Mouse (Mus musculus) testis, adult 10 weeks (tissue): ENCODE results near the gene Hnrnpa2b1. TPM values are rescaled to one million over a fixed set of nuclear protein-coding genes. Genes with fewer than 3 reads are reported as not detected.

Experiments used
- polyA plus RNA-seq: library from polyadenylated mRNA; stranded (reverse); fragments of 350-450 nt; fragmentation: Illumina TruSeq; extraction: RNeasy Lipid Tissue Mini Kit (QIAGEN cat#74804); gene quantifications from one replicate; pipeline ENCODE4 v1.2.3, GENCODE M21; 2014; ENCODE audit warnings: low read depth, low replicate concordance

Hnrnpa2b1 gene
- polyA plus RNA-seq = 1,286 TPM

DNA sequence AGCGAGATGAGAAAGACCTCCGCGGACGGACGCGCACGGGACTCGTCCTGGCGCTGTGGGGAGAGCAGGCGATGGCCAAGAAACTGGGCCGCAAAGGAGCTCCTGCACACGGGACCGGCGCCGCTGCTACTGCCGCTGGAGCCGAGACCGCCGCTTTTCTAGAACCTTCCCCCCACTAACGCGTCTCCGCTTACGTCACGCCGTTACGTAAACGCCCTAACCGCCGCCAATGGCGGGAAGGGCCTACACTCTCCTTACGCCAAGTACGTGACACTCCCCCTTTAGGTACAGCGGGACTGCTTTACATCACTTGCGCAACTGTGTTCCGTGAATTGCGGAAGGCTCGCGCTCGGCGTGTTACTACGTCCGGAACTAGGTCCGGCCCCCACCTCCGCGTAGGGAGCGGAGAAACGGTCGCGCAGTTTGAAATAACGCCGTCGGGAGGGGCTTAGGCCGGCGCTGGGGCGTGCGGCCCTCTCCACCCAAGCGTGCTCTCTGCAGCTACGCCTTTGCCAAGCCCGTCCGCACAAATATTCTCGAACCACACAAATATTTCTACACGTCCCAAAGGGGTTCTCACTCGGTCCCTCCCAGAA lies at the start of gene Hnrnpa2b1:
TSS of gene Hnrnpa2b1 (minus strand) at position 180 of the 596 bp plus-strand sequence.

DNA sequence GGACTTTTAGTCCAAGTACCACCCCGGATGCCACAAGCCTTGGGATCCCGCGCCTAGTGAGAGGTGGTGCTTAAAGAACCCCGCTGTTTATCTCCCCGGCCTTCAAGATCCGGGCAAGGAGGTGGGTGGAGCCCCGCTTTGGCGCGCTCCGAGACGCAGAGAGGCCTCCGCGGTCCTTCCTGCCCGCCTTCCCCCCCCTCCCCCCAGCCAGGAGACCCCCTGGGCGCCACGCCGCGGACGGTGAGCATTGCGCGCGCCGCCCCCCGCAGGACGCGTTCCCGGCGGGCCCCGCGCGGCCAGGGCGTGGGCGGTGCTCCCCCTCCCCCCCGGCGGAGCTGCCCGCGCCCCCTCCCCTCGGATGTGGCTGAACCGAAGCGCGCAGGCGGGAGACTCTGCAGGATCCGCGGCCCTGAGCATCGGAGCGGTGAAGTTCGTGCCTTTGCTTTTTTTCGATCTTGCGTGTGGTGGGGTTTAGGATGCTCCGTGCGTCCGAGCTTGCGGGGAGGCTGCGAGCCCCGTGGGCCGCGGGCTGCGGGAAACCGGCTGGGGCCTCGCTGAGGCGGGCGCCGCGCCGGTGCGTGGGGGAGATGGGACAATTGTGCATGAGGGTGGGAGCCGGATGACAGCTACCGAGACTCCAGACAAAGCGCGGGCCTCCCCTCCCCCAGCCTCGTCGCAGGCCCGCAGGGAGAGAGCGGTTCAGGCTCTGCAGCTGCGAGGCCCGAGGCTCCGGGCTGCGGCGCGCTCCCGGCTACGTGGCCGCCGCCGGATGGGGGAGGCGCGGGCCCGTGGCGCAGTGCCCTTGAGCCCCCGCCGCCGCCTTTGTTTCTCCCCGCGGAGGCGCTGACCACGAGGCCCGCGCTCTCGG lies 851 bp upstream of the Hnrnpa2b1 start, which contains the start of gene Cbx3:
TSS of gene Cbx3 (plus strand) at position 50 of the 868 bp plus-strand sequence.

DNA sequence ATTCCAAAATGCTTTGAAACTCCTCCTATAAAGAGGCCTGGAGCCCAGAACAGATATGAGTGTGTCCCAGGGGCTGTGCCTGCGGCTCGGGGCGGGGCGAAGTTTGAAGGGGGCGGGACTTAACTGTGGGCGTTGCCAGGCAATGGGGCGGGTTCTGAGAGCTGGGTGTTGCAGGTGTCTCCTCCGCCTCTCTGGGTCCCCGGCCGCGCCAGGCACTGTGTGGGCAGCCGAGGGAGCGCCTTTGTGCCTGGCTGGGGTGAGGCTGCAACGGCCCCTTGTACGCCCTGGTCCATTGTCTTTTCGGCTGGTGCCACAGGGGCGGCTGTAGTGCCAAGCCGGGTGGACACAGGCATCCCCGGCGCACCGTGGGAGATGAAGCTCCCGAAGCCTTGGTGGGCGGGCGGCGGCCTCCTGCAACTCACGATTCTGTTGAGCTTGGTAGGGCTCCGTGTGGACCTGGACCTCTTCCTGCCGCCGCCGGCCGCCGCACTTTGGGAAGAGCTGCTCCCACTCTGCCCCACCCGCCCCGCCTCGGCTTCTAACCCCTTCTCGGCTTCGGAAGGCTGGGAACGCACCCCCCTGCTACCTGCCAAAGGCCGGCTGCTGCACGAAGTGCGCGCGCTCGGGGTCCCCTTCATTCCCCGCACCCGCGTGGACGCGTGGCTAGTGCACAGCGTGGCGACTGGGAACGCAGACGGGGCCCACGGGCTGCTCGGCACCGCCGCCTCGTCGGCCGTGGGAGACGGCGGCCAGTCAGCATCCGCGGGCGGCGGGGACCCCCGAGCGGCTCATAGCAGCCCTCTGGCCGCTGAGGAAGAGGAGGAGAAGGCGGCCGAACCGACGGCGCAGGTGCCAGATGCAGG lies 36.9 kb downstream of the Hnrnpa2b1 start, which contains the start of gene Nfe2l3:
TSS of gene Nfe2l3 (plus strand) at position 136 of the 863 bp plus-strand sequence.

Other genes with a start within 250 kb of the Hnrnpa2b1 start
- 4.2 TPM for gene Nfe2l3, start 37.2 kb downstream of the Hnrnpa2b1 start, polyA plus RNA-seq
- gene Cbx3, start 466 bp upstream of the Hnrnpa2b1 start, polyA plus RNA-seq = 141 TPM
- gene Snx10, start 54.0 kb upstream of the Hnrnpa2b1 start, polyA plus RNA-seq = 12.1 TPM